Mouse (Mus musculus) kidney, adult 2 months (tissue): ENCODE measurements around the gene Clic4.

Source experiments
- CTCF ChIP-seq: fragments of 200-500 bp; conservative IDR thresholded peaks from 2 replicates; pipeline ENCODE4 v1.5.1; 2011; ENCODE audit warnings: low read depth, mild to moderate bottlenecking, control low read depth, low read length, moderate library complexity, mixed read lengths; ENCODE audit not compliant: insufficient read depth, insufficient read length
- POLR2A ChIP-seq: fragments of 200-500 bp; IDR thresholded peaks from one replicate; pipeline ENCODE4 v1.6.1; 2011; ENCODE audit warnings: low read depth, low read length, control low read depth

DNA sequence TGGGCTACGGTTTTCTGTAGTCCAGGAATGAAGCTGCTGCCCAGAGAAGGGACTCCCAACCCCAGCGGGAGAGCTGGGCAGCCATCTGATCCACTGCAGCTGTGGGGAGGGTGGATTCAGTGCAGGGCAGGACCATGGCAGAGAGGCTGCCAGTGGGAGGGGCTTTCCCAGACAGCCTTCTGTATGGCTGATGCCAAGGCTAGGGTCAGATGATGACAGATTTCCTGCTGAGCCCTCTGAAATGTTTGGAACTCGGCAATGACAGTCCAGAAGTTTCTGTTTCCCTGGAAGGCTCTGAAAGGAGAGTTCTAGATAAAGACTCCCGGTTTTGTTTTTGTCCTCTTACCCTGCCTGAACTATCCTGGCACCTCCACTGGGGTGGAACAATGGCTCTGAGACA, 40.1 kb upstream of the Clic4 start:
- no peak for TF ChIP-seq CTCF
- peak; percentile 8 for TF ChIP-seq POLR2A
